Mouse (Mus musculus): ENCODE results near the gene Fam166a.

DNA sequence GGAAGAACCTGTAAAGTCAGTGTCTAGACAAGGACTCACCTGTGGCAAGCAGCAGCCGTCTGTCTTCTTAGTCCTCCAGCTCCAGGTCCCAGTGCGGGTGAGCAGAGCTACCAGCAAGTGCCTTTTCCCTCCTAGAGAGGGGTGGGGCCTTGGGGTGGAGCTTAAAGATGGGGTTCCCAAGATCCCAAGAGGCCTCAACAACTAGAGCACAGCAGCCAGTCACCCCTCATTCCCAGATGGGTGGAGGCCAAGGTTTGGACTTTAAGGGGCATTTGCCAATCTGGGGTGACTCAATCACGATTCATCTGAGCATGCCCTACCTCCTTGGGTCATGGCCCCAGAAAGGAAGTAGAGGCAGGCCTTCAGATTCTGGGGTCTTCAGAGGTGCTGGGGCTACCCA is 21.2 kb downstream of the Fam166a start:
- no peak for TF ChIP-seq POLR2A (IDR thresholded peaks at IDR 0.05; ENCODE audit: borderline replicate concordance, extremely low read depth, insufficient read depth, insufficient read length, poor library complexity, severe bottlenecking)
- TF ChIP-seq CTCF (IDR thresholded peaks at IDR 0.05; ENCODE audit: borderline replicate concordance, extremely low read depth, insufficient read depth, insufficient read length) = no peak

All from brain, embryonic 14.5 days (tissue).